Mouse (Mus musculus): ENCODE measurements around the gene Naa35.

GRCm38 (mm10) chr13:59584947-59585647 is at the start of gene Naa35, which contains the start of gene Agtpbp1:
- TF ChIP-seq POLR2A (IDR thresholded peaks at IDR 0.05; ENCODE audit: control insufficient read depth, low read depth, low read length) = peak; percentile 61
- TF ChIP-seq CTCF (IDR thresholded peaks at IDR 0.05; ENCODE audit: control insufficient read depth, insufficient read depth, insufficient replicate concordance, low read depth, low read length) = no peak
